Mouse (Mus musculus) stomach, postnatal 0 days (tissue): ENCODE measurements around the gene Angpt4. TPM values are rescaled to one million over a fixed set of nuclear protein-coding genes. Genes with fewer than 3 reads are reported as not detected.
A peak's percentile ranks its signal among the peaks of the same experiment; 100 is the strongest.

Source experiments
- ATAC-seq: fragments of 200-750 bp; cut with Nextera tagmentation; 2 replicates; pipeline ENCODE4 v1.8.0; 2017; ENCODE audit not compliant: low FRiP score, low TSS enrichment
- DNase-seq: peaks from one replicate; pipeline ENCODE4 v3.0.0-alpha.2; 2016; ENCODE audit warnings: low spot score
- H3K27ac ChIP-seq: fragments of 300-500 bp; sonication (generic); replicated peaks from 2 replicates; pipeline ENCODE4 v1.5.1; 2014; ENCODE audit warnings: mild to moderate bottlenecking, control low read depth
- H3K27me3 ChIP-seq: fragments of 300-500 bp; sonication (generic); 2 replicates; pipeline ENCODE4 v1.6.1; 2014; ENCODE audit warnings: low read length; ENCODE audit not compliant: control insufficient read depth, insufficient read depth
- H3K36me3 ChIP-seq: fragments of 300-500 bp; sonication (generic); 2 replicates; pipeline ENCODE4 v1.6.1; 2014; ENCODE audit warnings: low read length, mixed read lengths; ENCODE audit not compliant: control insufficient read depth, insufficient read depth
- H3K4me1 ChIP-seq: fragments of 300-500 bp; sonication (generic); replicated peaks from 2 replicates; pipeline ENCODE4 v1.6.1; 2014; ENCODE audit warnings: antibody characterized with exemption; ENCODE audit not compliant: control insufficient read depth, insufficient read depth
- H3K4me2 ChIP-seq: fragments of 300-500 bp; sonication (generic); replicated peaks from 2 replicates; pipeline ENCODE4 v1.6.1; 2014; ENCODE audit warnings: low read depth, mild to moderate bottlenecking, control low read depth, moderate library complexity
- H3K4me3 ChIP-seq: fragments of 300-500 bp; sonication (generic); 2 replicates; pipeline ENCODE4 v1.5.1; 2014; ENCODE audit warnings: low read depth, low read length, control low read depth
- H3K9ac ChIP-seq: fragments of 300-500 bp; sonication (generic); 2 replicates; pipeline ENCODE4 v1.6.1; 2014; ENCODE audit warnings: mild to moderate bottlenecking, low read length, control low read depth, mixed read lengths
- H3K9me3 ChIP-seq: fragments of 300-500 bp; sonication (generic); 2 replicates; pipeline ENCODE4 v1.6.1; 2016; ENCODE audit warnings: low read length; ENCODE audit not compliant: control insufficient read depth
- CTCF ChIP-seq: IDR thresholded peaks from 2 replicates; pipeline ENCODE4 v1.5.1; 2016; ENCODE audit warnings: antibody characterized with exemption, low read depth, mild to moderate bottlenecking, moderate library complexity
- EP300 ChIP-seq: optimal IDR thresholded peaks from 2 replicates; pipeline ENCODE3; 2016; ENCODE audit warnings: antibody characterized with exemption
- WGBS: fragments of 180-500 bp; shearing (Covaris S2); extraction: QIAGEN DNeasy Blood & Tissue Kit; methylation state at CpG from one replicate; pipeline ENCODE4 v1.1.7; 2014; 5-methylcytosine and 5-hydroxymethylcytosine counted together
- polyA plus RNA-seq: library from polyadenylated mRNA; unstranded; fragments of >200 nt; fragmentation: Nextera tagmentation; extraction: Ambion mirVana; gene quantifications from 2 replicates; pipeline ENCODE4 v1.2.1, GENCODE M21; 2015

The Angpt4 gene
- polyA plus RNA-seq, 1 experiment from 2014 or later: 0.42 TPM

- no peak overlapping the region for H3K4me2 ChIP-seq
- no peaks in the 10 kb centered on the region for H3K36me3 ChIP-seq
- H3K27me3 ChIP-seq: no peaks in the 10 kb centered on the region
- H3K9ac ChIP-seq: no peak overlapping the region
- peak; percentile 49 for DNase-seq
- H3K4me3 ChIP-seq: no peak overlapping the region
- TF ChIP-seq EP300: no peak
- peak; percentile 94 for TF ChIP-seq CTCF
- H3K4me1 ChIP-seq: no peaks in the 10 kb centered on the region
- no peaks in the 10 kb centered on the region for H3K9me3 ChIP-seq
- WGBS: 13% methylated on average over 8 of the region's 8 CpGs
- no peak overlapping the region for H3K27ac ChIP-seq
- peak; percentile 62 for ATAC-seq
These were observed 35.0 kb upstream of the Angpt4 start for GRCm38 (mm10) chr2:151876012-151876485.

- H3K9ac ChIP-seq: no peak overlapping the region
- no peaks in the 10 kb centered on the region for H3K9me3 ChIP-seq
- 84% methylated on average over 3 of the region's 3 CpGs for WGBS
- no peaks in the 10 kb centered on the region for H3K4me1 ChIP-seq
- H3K27me3 ChIP-seq: no peaks in the 10 kb centered on the region
- no peaks in the 10 kb centered on the region for H3K36me3 ChIP-seq
- TF ChIP-seq CTCF (no peak), EP300 (no peak)
- H3K4me3 ChIP-seq: no peak overlapping the region
- H3K4me2 ChIP-seq: no peak overlapping the region
- no peak overlapping the region for H3K27ac ChIP-seq
- ATAC-seq (no peak), DNase-seq (no peak)
These were observed 32.4 kb upstream of the Angpt4 start for GRCm38 (mm10) chr2:151878645-151879044.

- no peaks in the 10 kb centered on the region for H3K36me3 ChIP-seq
- no peak overlapping the region for H3K27ac ChIP-seq
- H3K4me2 ChIP-seq: no peak overlapping the region
- ATAC-seq: no peak
- no peaks in the 10 kb centered on the region for H3K4me1 ChIP-seq
- no peak overlapping the region for H3K4me3 ChIP-seq
- TF ChIP-seq CTCF (peak; percentile 52), EP300 (no peak)
- 54% methylated on average over 2 of the region's 2 CpGs for WGBS
- no peaks in the 10 kb centered on the region for H3K27me3 ChIP-seq
- H3K9ac ChIP-seq: no peak overlapping the region
- no peaks in the 10 kb centered on the region for H3K9me3 ChIP-seq
- DNase-seq: no peak
These were observed 31.2 kb upstream of the Angpt4 start for GRCm38 (mm10) chr2:151879760-151880159.

- ATAC-seq: no peak
- H3K9me3 ChIP-seq: no peaks in the 10 kb centered on the region
- WGBS: 53% methylated on average over 6 of the region's 6 CpGs
- no peak overlapping the region for H3K27ac ChIP-seq
- H3K27me3 ChIP-seq: no peaks in the 10 kb centered on the region
- H3K4me2 ChIP-seq: no peak overlapping the region
- no peak for TF ChIP-seq EP300
- TF ChIP-seq CTCF: no peak
- H3K4me3 ChIP-seq: no peak overlapping the region
- H3K36me3 ChIP-seq: no peaks in the 10 kb centered on the region
- no peaks in the 10 kb centered on the region for H3K4me1 ChIP-seq
- no peak overlapping the region for H3K9ac ChIP-seq
- no peak for DNase-seq
These were observed 20.0 kb upstream of the Angpt4 start for GRCm38 (mm10) chr2:151891031-151891430.

GRCm38 (mm10) chr2:151893122-151893774, 17.8 kb upstream of the Angpt4 start:
- H3K9ac ChIP-seq: no peak overlapping the region
- H3K4me2 ChIP-seq: no peak overlapping the region
- H3K36me3 ChIP-seq: no peaks in the 10 kb centered on the region
- H3K27me3 ChIP-seq: no peaks in the 10 kb centered on the region
- 39% methylated on average over 15 of the region's 15 CpGs for WGBS
- no peak overlapping the region for H3K27ac ChIP-seq
- ATAC-seq: no peak
- no peak overlapping the region for H3K4me3 ChIP-seq
- H3K9me3 ChIP-seq: no peaks in the 10 kb centered on the region
- no peaks in the 10 kb centered on the region for H3K4me1 ChIP-seq
- TF ChIP-seq EP300 (no peak), CTCF (no peak)
- no peak for DNase-seq

GRCm38 (mm10) chr2:151894209-151894980, 16.6 kb upstream of the Angpt4 start:
- no peak for TF ChIP-seq CTCF
- no peak for TF ChIP-seq EP300
- Histone ChIP-seq H3K9ac (no peak overlapping the region), H3K4me1 (no peaks in the 10 kb centered on the region), H3K36me3 (no peaks in the 10 kb centered on the region), H3K27me3 (no peaks in the 10 kb centered on the region), H3K9me3 (no peaks in the 10 kb centered on the region), H3K27ac (no peak overlapping the region), H3K4me2 (no peak overlapping the region), H3K4me3 (no peak overlapping the region)
- no peak for ATAC-seq
- 74% methylated on average over 8 of the region's 8 CpGs for whole genome bisulfite sequencing
- DNase-seq: no peak
